Mouse (Mus musculus): ENCODE data around the gene Ccdc153.
A peak's percentile ranks its signal among the peaks of the same experiment; 100 is the strongest.

The Ccdc153 gene

DNA sequence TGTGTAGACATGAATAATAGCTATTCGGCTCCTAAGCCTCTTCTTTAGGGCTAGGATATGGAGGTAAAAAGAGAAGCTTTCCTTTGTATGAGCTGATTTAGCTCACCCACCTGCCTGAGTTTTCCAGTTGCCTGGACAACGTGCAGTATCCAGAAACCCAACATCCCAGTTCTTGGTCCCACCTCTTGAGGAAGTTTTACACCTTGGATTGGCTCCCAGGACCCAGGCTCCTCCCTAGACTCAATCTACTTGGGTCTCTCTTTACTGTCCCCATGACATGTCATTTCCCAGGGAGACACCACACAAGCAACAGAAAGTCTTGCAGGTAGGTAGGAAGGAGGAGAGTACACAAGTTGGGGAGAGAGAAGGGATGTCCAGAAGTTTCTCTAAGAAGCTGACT lies at the start of gene Ccdc153:
Gene Ccdc153, plus strand, starts transcription at position 278 of the 400 bp plus-strand sequence.
- DNase-seq (ENCODE audit: low spot score), result no peak

- DNase-seq (ENCODE audit: low spot score), result no peak
These were observed 49.3 kb upstream of the Ccdc153 start for GRCm38 (mm10) chr9:44191166-44191565.

- DNase-seq (ENCODE audit: low spot score), result no peak
These were observed 48.2 kb upstream of the Ccdc153 start for GRCm38 (mm10) chr9:44192312-44192711.

DNA sequence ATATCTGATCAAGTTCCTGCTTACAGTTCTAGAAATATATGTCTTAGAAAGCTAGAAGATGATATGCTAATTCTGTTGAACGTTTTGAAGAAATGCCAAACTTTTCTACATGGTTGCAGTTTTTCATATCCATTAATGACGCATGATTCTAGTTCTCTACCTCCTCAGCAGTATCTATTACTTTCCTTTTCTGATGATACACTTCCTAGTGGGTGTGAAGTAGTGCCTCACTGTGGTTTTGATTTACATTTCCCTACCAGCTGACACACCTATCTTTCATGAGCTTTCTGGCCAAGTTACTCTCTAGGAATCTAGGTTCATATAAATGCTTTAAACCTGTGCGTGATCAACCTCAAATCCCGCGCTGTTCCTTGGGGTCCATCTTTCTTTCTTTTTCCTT lies 47.7 kb upstream of the Ccdc153 start:
- DNase-seq (ENCODE audit: low spot score), result no peak

DNA sequence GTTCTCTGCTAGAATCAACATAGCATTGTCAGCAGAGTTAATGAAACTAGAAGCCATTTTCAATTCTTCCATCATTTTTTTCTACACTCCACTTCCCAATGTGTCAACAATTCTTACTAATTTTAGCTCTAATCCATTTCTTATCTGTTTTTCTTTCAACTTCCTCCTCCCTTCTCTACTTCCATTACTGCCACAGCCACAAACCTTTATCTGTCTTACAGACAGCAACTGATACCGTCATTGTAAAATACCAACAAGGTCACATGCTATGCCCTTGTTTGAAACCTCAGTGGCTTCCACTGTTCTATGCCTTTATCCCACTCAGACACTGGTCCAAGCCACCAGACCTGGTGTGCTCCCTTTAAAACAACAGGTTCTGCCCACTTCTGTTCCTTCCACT lies 46.5 kb upstream of the Ccdc153 start:
- DNase-seq (ENCODE audit: low spot score), result no peak

DNA sequence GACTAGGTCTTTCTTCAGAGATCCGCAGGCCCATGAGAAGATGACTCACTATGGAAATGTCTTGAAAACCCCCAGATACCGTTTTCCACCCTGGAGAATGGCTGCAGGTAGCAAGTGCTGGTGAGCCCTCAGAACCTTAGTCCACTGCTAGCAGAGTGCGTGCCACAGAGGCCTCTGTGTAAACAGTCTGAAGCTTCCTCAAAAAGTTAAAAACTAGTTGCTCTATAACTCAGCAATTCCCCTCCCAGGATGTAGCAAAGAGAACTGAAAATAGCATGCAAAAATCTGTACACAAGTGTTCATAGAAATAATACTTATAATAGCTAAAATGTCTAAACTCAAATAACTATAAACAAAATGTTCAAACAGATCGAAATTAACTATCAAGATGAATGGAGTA lies 44.1 kb upstream of the Ccdc153 start:
- no peak for DNase-seq (ENCODE audit: low spot score)

- DNase-seq (ENCODE audit: low spot score), result no peak
These were observed 41.3 kb upstream of the Ccdc153 start for GRCm38 (mm10) chr9:44199166-44199565.

GRCm38 (mm10) chr9:44199580-44199979 lies 40.9 kb upstream of the Ccdc153 start:
- DNase-seq (ENCODE audit: low spot score), result no peak

GRCm38 (mm10) chr9:44200458-44200857 lies 40.0 kb upstream of the Ccdc153 start:
- DNase-seq (ENCODE audit: low spot score), result no peak

DNA sequence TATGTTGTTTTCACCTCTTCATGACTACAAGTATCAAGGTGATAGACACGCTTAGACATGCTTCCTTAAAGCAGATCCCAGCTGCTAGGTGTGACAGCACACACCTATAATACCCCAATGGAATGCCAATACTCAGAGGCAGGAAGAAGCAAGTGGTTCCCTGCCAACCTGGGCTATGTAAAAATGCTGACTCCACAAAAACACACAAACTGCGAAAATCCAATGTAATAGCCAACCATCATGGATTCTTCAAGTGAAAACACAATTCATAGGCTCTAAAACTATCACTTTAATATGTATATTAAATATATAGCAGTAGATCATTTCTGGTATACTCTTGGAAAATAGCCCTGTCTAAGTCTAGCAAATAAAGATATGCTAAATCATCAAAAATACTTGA lies 32.6 kb upstream of the Ccdc153 start:
- no peak for DNase-seq (ENCODE audit: low spot score)

DNA sequence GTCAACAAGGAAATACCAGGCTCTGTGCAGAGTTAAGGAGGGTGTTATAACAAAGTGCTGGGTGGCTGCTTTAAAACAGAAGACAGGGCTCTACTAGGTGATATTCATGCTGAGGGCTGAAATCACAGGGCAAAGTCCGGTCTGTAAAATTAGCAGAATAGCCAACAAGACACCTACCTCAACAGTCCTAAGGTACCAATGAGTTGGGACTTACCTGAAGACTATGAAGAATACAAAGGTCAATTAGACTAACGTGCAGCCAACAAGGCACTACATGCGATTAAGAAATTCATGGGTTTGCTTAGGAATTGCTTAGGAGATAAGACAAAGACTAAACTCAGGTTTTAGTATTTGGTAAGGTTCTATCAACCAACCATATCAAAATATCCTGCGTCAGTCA lies 31.1 kb upstream of the Ccdc153 start:
- DNase-seq (ENCODE audit: low spot score), result no peak

DNA sequence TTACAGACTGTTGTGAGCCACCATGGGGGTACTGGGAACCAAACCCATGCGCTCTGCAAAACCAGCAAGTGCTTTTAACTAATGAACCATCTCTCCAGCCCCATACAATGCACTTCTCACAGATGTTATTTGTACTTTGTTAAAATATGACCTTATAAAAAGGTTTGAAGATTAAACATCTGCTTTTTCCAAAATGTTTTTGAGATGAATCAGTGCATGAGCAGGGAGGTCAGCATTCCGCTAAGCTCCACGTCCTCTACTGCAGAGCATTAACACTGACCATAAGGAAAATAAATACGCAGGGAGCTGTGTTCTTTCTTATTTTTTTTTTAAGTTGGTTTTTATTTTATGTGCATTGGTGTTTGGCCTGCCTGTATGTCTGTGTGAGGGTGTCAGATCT lies 28.1 kb upstream of the Ccdc153 start:
- no peak for DNase-seq (ENCODE audit: low spot score)

DNA sequence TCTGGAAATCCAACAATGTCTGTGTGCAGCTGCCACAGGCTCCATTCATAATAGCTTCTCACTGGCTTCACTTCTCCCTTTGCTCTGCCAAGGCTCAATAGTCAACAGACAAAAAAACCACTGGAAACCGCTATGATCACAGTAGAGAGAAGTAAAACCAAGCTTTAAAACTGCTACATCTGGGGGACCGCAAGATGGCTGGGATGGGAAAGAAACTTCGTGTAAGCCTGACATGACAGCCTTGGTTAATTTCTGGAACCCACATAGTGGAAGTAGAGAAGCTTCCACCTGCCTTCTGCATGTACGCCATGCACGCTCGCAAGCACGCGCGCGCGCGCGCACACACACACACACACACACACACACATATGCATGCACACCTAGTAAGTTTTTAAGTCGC lies 26.9 kb upstream of the Ccdc153 start:
- no peak for DNase-seq (ENCODE audit: low spot score)

- no peak for DNase-seq (ENCODE audit: low spot score)
These were observed 14.5 kb upstream of the Ccdc153 start for GRCm38 (mm10) chr9:44225993-44226392.

GRCm38 (mm10) chr9:44231609-44232008 lies 8.9 kb upstream of the Ccdc153 start:
- no peak for DNase-seq (ENCODE audit: low spot score)

GRCm38 (mm10) chr9:44233021-44233801 lies 7.3 kb upstream of the Ccdc153 start:
- DNase-seq (ENCODE audit: low spot score), result no peak

DNA sequence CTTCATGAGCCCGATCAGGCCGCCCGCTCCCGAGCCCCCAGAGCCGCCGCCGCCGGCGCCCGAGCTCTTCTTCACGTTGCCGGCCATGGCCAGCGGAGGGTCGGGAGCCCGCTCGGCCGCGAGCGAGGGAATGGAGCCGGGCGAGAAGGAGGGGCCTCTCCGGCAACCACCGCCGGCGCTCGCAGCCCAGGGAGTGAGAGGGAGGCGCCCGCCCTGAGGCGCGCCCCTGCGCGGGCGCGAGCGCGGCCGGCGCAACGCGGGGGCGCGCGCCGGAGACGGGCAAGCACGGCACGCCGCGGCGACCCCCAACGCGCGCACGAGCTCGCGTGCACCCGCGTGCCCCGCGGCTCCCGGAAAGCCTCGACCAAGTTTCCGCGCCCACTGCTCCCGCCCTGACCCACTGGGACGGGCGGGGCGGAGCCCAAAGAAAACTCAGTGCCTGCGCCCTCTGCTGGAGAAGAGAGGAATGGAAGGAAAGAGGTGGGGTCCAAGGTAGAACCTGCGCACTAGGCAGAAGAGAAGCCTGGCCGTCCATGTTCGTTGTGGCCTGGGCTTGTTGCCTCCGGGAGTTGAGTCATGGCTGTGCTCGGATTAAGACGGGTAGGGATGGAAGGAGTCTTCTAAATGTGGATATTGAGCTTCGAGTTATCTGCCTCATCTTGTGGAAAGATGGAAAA lies 6.5 kb upstream of the Ccdc153 start, which contains the start of gene Cbl:
Gene Cbl, minus strand, starts transcription at position 248 of the 677 bp plus-strand sequence.
- peak; percentile 96 for DNase-seq (ENCODE audit: low spot score)

DNA sequence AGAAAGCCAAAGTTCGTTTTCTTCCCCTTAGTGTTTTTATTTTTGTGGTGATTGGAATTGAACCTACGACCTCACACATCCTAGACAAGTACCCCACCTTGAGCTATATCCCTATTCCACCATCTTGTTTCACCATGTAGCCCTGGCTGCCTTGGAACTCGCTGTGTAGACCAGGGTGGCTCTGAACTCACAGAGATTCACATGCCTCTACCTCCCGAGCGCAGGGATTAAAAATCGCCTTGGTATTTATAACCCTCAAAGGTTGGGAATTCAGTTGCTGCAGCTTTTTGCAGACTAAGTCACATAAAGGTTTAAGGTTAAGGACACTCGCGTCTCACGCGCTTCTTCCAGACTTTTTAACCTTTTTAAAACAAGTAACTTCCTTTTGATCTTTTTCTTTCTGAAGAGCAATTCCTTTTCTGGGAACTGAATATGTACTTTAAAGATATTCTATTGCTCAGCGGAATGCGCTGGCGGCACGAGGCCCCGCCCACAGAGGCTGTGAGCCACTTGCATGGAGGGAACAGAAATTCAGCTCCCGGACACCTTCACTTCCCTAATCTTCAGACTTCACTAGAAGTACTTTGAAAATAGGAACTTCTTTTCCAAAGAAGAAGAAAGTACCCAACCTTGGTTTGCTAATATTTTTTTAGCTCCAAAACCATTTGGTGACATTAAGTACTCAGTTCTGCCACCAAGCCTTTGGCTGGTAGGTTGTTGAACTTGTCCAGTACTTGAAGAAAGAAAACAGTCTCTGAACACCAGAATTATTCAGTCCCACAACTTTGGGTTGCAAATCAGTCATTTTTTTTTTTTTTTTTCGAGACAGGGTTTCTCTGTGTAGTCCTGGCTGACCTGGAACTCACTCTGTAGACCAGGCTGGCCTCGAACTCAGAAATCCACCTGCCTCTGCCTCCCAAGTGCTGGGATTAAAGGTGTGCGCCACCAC lies 5.7 kb upstream of the Ccdc153 start:
- peak; percentile 57 for DNase-seq (ENCODE audit: low spot score)

DNA sequence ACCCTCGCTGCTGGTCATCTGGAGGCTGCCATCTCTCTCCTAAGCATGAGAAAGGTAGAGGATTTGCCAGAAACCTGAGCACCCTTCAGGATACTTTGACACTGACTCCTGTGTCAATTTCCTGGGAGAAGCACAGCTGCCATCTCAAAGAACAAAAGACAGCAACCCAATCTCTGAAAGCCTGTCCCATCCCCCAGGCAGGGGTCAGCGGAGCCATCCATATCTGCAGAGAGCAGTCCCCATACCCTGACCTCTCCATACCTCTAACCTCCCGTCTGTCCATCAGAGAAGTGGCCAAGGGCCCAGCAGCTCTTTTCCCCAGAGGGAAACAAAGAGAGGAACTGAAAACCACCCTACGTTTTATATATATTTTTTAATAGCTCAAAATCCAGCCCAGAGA lies 3.9 kb upstream of the Ccdc153 start:
- no peak for DNase-seq (ENCODE audit: low spot score)

GRCm38 (mm10) chr9:44237128-44237527 lies 3.3 kb upstream of the Ccdc153 start:
- no peak for DNase-seq (ENCODE audit: low spot score)

DNA sequence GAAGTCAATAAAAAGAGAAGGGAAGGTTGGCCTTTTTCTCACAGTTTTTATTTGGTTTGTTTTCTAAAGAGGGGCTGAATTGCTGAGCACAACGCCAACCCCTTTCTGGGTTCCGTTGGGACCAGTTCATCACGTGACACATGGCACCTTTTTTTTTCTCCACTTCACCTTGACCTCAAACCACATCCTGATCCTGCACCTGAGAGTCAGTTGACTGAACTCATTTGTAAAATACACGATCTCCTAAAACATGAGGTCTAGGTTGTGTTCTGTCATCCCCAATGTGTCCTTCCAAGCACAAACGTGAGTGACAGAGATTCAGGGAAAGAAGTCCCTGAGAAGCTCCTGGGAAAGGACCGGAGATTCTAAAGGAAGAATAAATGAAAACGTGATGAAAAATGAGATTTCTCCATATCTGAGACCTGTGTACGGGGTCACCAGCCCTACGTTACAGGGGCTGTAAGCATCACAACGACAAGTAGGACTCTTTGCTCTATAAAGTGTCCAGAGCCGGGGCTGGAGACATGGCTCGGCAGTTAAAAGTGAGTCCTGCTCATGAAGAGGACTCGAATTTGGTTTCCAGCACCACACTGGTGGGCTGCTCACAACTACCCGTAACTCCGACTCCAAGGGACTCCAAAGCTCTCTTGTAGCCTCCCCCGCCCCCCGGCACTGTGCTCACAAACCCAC lies 1.8 kb upstream of the Ccdc153 start:
- no peak for DNase-seq (ENCODE audit: low spot score)

GRCm38 (mm10) chr9:44239447-44239846 lies 1.0 kb upstream of the Ccdc153 start:
- no peak for DNase-seq (ENCODE audit: low spot score)

All from spleen, adult 12 weeks (tissue).